Mouse (Mus musculus) midbrain, embryonic 12.5 days (tissue): Measurements from ENCODE around the gene Gpx3. TPM values are rescaled to one million over a fixed set of nuclear protein-coding genes. Genes with fewer than 3 reads are reported as not detected.
"Not testable (repeated sequence)": the region's sequence is repeated elsewhere in the genome, so short reads cannot be mapped to it uniquely, and the experiment has no call there.

ENCODE experiments used
- ATAC-seq: fragments of 200-750 bp; cut with Nextera tagmentation; 2 replicates; pipeline ENCODE4 v1.8.0; 2017; ENCODE audit warnings: low read depth, moderate TSS enrichment, moderate library complexity; ENCODE audit not compliant: low FRiP score
- H3K27ac ChIP-seq: fragments of 300-500 bp; sonication (generic); replicated peaks from 2 replicates; pipeline ENCODE4 v1.5.1; 2016; ENCODE audit warnings: mild to moderate bottlenecking
- H3K27me3 ChIP-seq: fragments of 300-500 bp; sonication (generic); 2 replicates; pipeline ENCODE4 v1.6.1; 2016; ENCODE audit warnings: mild to moderate bottlenecking
- H3K36me3 ChIP-seq: fragments of 300-500 bp; sonication (generic); 2 replicates; pipeline ENCODE4 v1.6.1; 2016
- H3K4me1 ChIP-seq: fragments of 300-500 bp; sonication (generic); 2 replicates; pipeline ENCODE4 v1.6.1; 2016
- H3K4me2 ChIP-seq: fragments of 300-500 bp; sonication (generic); replicated peaks from 2 replicates; pipeline ENCODE4 v1.6.1; 2016; ENCODE audit warnings: mild to moderate bottlenecking, moderate library complexity
- H3K4me3 ChIP-seq: fragments of 300-500 bp; sonication (generic); 2 replicates; pipeline ENCODE4 v1.5.1; 2016; ENCODE audit warnings: mild to moderate bottlenecking
- H3K9ac ChIP-seq: fragments of 300-500 bp; sonication (generic); replicated peaks from 2 replicates; pipeline ENCODE4 v1.6.1; 2016; ENCODE audit warnings: mild to moderate bottlenecking, moderate library complexity
- H3K9me3 ChIP-seq: fragments of 300-500 bp; sonication (generic); 2 replicates; pipeline ENCODE4 v1.6.1; 2016; ENCODE audit warnings: mild to moderate bottlenecking
- WGBS: fragments of 180-500 bp; shearing (Covaris S2); methylation state at CpG from one replicate; pipeline ENCODE4 v1.1.7; 2016; 5-methylcytosine and 5-hydroxymethylcytosine counted together
- polyA plus RNA-seq: library from polyadenylated mRNA; unstranded; fragments of >200 nt; fragmentation: Nextera tagmentation; extraction: Ambion mirVana; gene quantifications from 2 replicates; pipeline ENCODE4 v1.2.1, GENCODE M21; 2016

The Gpx3 gene
- 36.1 and 39.7 TPM in 2 replicates for polyA plus RNA-seq

GRCm38 (mm10) chr11:54902333-54903323 is at the start of gene Gpx3:
Gpx3 (plus strand) TSS chr11:54902453.
- Histone ChIP-seq H3K4me2 (peak within 1 kb of the TSS; percentile 76), H3K36me3 (no peaks in the 10 kb centered on the region), H3K9ac (peak within 1 kb of the TSS; percentile 52), H3K4me1 (peaks cover 12% of the 10 kb centered on the region; the same call in 1 of the 2 replicates), H3K9me3 (no peaks in the 10 kb centered on the region), H3K27ac (no peak within 1 kb of the TSS), H3K27me3 (peaks cover 7% of the 10 kb centered on the region; the same call in 1 of the 2 replicates), H3K4me3 (peak within 1 kb of the TSS; percentile 48)
- 16% methylated on average over 45 of the region's 45 CpGs for WGBS
- ATAC-seq = peak; percentile 88

GRCm38 (mm10) chr11:54858880-54859279 is 43.4 kb upstream of the Gpx3 start:
- ATAC-seq, H3K27ac ChIP-seq, H3K27me3 ChIP-seq, H3K4me2 ChIP-seq, H3K9me3 ChIP-seq, H3K36me3 ChIP-seq, H3K4me3 ChIP-seq, H3K9ac ChIP-seq: not testable (repeated sequence)
- 96% methylated on average over 6 of the region's 12 CpGs for WGBS
- peaks cover 12% of the 10 kb centered on the region; the same call in 1 of the 2 replicates for H3K4me1 ChIP-seq

- Histone ChIP-seq H3K9ac (peak overlapping the region; percentile 77), H3K4me2 (peak overlapping the region; percentile 88), H3K36me3 (no peaks in the 10 kb centered on the region), H3K27me3 (no peaks in the 10 kb centered on the region), H3K4me1 (peaks cover 12% of the 10 kb centered on the region; the same call in 1 of the 2 replicates), H3K27ac (peak overlapping the region; percentile 90; the same call in 1 of the 2 replicates), H3K9me3 (no peaks in the 10 kb centered on the region), H3K4me3 (peak overlapping the region; percentile 66)
- 31% methylated on average over 11 of the region's 11 CpGs for WGBS
- ATAC-seq = no peak
These were observed 42.7 kb upstream of the Gpx3 start for GRCm38 (mm10) chr11:54859322-54860165.

- Histone ChIP-seq H3K4me2 (peak within 1 kb of the TSS; percentile 88), H3K4me1 (peaks cover 15% of the 10 kb centered on the region), H3K9ac (peak within 1 kb of the TSS; percentile 77), H3K27me3 (no peaks in the 10 kb centered on the region), H3K36me3 (no peaks in the 10 kb centered on the region), H3K9me3 (no peaks in the 10 kb centered on the region), H3K27ac (peak within 1 kb of the TSS; percentile 90), H3K4me3 (peak within 1 kb of the TSS; percentile 66)
- peak; percentile 97 for ATAC-seq
- WGBS = under 1% methylated on average over 42 of the region's 42 CpGs
These were observed 41.8 kb upstream of the Gpx3 start, which contains the start of gene Lyrm7 for GRCm38 (mm10) chr11:54860256-54861038. Lyrm7 (minus strand) TSS chr11:54860916.

- Histone ChIP-seq H3K4me3 (no peak overlapping the region), H3K4me2 (peak overlapping the region; percentile 88; the same call in 1 of the 2 replicates), H3K4me1 (peaks cover 18% of the 10 kb centered on the region), H3K9me3 (no peaks in the 10 kb centered on the region), H3K36me3 (no peaks in the 10 kb centered on the region), H3K27ac (no peak overlapping the region), H3K27me3 (no peaks in the 10 kb centered on the region), H3K9ac (no peak overlapping the region)
- WGBS = 91% methylated on average over 5 of the region's 5 CpGs
- no peak for ATAC-seq
These were observed 40.5 kb upstream of the Gpx3 start for GRCm38 (mm10) chr11:54861471-54862420.

- H3K27ac ChIP-seq = no peak overlapping the region
- peaks cover 22% of the 10 kb centered on the region for H3K4me1 ChIP-seq
- ATAC-seq = no peak
- no peaks in the 10 kb centered on the region for H3K9me3 ChIP-seq
- H3K36me3 ChIP-seq = no peaks in the 10 kb centered on the region
- 44% methylated on average over 10 of the region's 10 CpGs for WGBS
- no peak overlapping the region for H3K9ac ChIP-seq
- H3K4me2 ChIP-seq = no peak overlapping the region
- H3K27me3 ChIP-seq = no peaks in the 10 kb centered on the region
- H3K4me3 ChIP-seq = no peak overlapping the region
These were observed 39.4 kb upstream of the Gpx3 start for GRCm38 (mm10) chr11:54862621-54863520.

- Histone ChIP-seq H3K27me3 (no peaks in the 10 kb centered on the region), H3K4me2 (peak overlapping the region; percentile 62), H3K4me3 (peak overlapping the region; percentile 95), H3K9me3 (no peaks in the 10 kb centered on the region), H3K4me1 (peaks cover 34% of the 10 kb centered on the region), H3K27ac (peak overlapping the region; percentile 90), H3K36me3 (peaks cover 7% of the 10 kb centered on the region), H3K9ac (peak overlapping the region; percentile 97)
- ATAC-seq = no peak
- WGBS = 81% methylated on average over 6 of the region's 6 CpGs
These were observed 36.7 kb upstream of the Gpx3 start for GRCm38 (mm10) chr11:54865330-54866085.

GRCm38 (mm10) chr11:54866119-54867048 is 35.9 kb upstream of the Gpx3 start, which contains the start of gene Hint1:
Hint1 (plus strand) TSS chr11:54866383.
- Histone ChIP-seq H3K4me1 (peaks cover 29% of the 10 kb centered on the region), H3K4me3 (peak within 1 kb of the TSS; percentile 95), H3K36me3 (peaks cover 15% of the 10 kb centered on the region), H3K27ac (peak within 1 kb of the TSS; percentile 90), H3K4me2 (peak within 1 kb of the TSS; percentile 62), H3K27me3 (no peaks in the 10 kb centered on the region), H3K9me3 (no peaks in the 10 kb centered on the region), H3K9ac (peak within 1 kb of the TSS; percentile 97)
- under 1% methylated on average over 101 of the region's 107 CpGs for WGBS
- ATAC-seq = peak; percentile 77
